Mouse (Mus musculus): Measurements from ENCODE around the gene Bace1.

The Bace1 gene

GRCm38 (mm10) chr9:45838434-45839138, at the start of gene Bace1:
Bace1 (plus strand) TSS chr9:45838580.
- DNase-seq (ENCODE audit: low read depth in 2 of 2, low spot score in 2 of 2) = no peak

GRCm38 (mm10) chr9:45791456-45792142, 46.8 kb upstream of the Bace1 start:
- no peak for DNase-seq (ENCODE audit: low read depth in 2 of 2, low spot score in 2 of 2)

- no peak for DNase-seq (ENCODE audit: low read depth in 2 of 2, low spot score in 2 of 2)
Observed at GRCm38 (mm10) chr9:45792235-45792634, 46.1 kb upstream of the Bace1 start.

- no peak for DNase-seq (ENCODE audit: low read depth in 2 of 2, low spot score in 2 of 2)
Observed at GRCm38 (mm10) chr9:45793697-45794096, 44.7 kb upstream of the Bace1 start.

- DNase-seq (ENCODE audit: low read depth in 2 of 2, low spot score in 2 of 2) = no peak
Observed at GRCm38 (mm10) chr9:45795722-45796121, 42.7 kb upstream of the Bace1 start.

- DNase-seq (ENCODE audit: low read depth in 2 of 2, low spot score in 2 of 2) = no peak
Observed at GRCm38 (mm10) chr9:45797271-45797670, 41.1 kb upstream of the Bace1 start.

GRCm38 (mm10) chr9:45798467-45799164, 39.8 kb upstream of the Bace1 start:
- no peak for DNase-seq (ENCODE audit: low read depth in 2 of 2, low spot score in 2 of 2)

- no peak for DNase-seq (ENCODE audit: low read depth in 2 of 2, low spot score in 2 of 2)
Observed at GRCm38 (mm10) chr9:45799402-45799801, 39.0 kb upstream of the Bace1 start.

- no peak for DNase-seq (ENCODE audit: low read depth in 2 of 2, low spot score in 2 of 2)
Observed at GRCm38 (mm10) chr9:45803070-45803774, 35.2 kb upstream of the Bace1 start.

- no peak for DNase-seq (ENCODE audit: low read depth in 2 of 2, low spot score in 2 of 2)
Observed at GRCm38 (mm10) chr9:45806847-45807246, 31.5 kb upstream of the Bace1 start.

GRCm38 (mm10) chr9:45807337-45807736, 31.0 kb upstream of the Bace1 start:
- no peak for DNase-seq (ENCODE audit: low read depth in 2 of 2, low spot score in 2 of 2)

GRCm38 (mm10) chr9:45807761-45808160, 30.6 kb upstream of the Bace1 start:
- DNase-seq (ENCODE audit: low read depth in 2 of 2, low spot score in 2 of 2) = peak; percentile 9 to 35

GRCm38 (mm10) chr9:45811946-45812345, 26.4 kb upstream of the Bace1 start:
- no peak for DNase-seq (ENCODE audit: low read depth in 2 of 2, low spot score in 2 of 2)

- no peak for DNase-seq (ENCODE audit: low read depth in 2 of 2, low spot score in 2 of 2)
Observed at GRCm38 (mm10) chr9:45815113-45815512, 23.3 kb upstream of the Bace1 start.

GRCm38 (mm10) chr9:45815525-45815924, 22.9 kb upstream of the Bace1 start:
- no peak for DNase-seq (ENCODE audit: low read depth in 2 of 2, low spot score in 2 of 2)

- DNase-seq (ENCODE audit: low read depth in 2 of 2, low spot score in 2 of 2) = peak in 1 of 2 experiments; percentile 17
Observed at GRCm38 (mm10) chr9:45818406-45819011, 19.9 kb upstream of the Bace1 start.

- DNase-seq (ENCODE audit: low read depth in 2 of 2, low spot score in 2 of 2) = peak in 1 of 2 experiments; percentile 7
Observed at GRCm38 (mm10) chr9:45827663-45828290, 10.6 kb upstream of the Bace1 start.

- DNase-seq (ENCODE audit: low read depth in 2 of 2, low spot score in 2 of 2) = peak; percentile 71 to 76
Observed at GRCm38 (mm10) chr9:45828291-45828963, 10.0 kb upstream of the Bace1 start, which contains the start of gene Cep164. Cep164 (minus strand) TSS chr9:45828691.

GRCm38 (mm10) chr9:45829107-45829506, 9.3 kb upstream of the Bace1 start:
- peak; percentile 49 to 67 for DNase-seq (ENCODE audit: low read depth in 2 of 2, low spot score in 2 of 2)

- no peak for DNase-seq (ENCODE audit: low read depth in 2 of 2, low spot score in 2 of 2)
Observed at GRCm38 (mm10) chr9:45832898-45833297, 5.5 kb upstream of the Bace1 start.

All from CD8-positive naive resting alpha-beta T cell, adult 2 months (primary cell).